Mouse (Mus musculus): ENCODE measurements around the gene Ifnar2.

- TF ChIP-seq EP300 (IDR thresholded peaks at IDR 0.05; ENCODE audit: low read depth), result no peak
- no peak for TF ChIP-seq CTCF (IDR thresholded peaks at IDR 0.05; ENCODE audit: low read depth)
These were observed 31.2 kb downstream of the Ifnar2 start for GRCm38 (mm10) chr16:91403784-91404183.
